Mouse (Mus musculus): ENCODE results near the gene Smarcd1. TPM values are rescaled to one million over a fixed set of nuclear protein-coding genes. Genes with fewer than 3 reads are reported as not detected.

Gene Smarcd1
- polyA plus RNA-seq, 1 experiment = 24.7 TPM

DNA sequence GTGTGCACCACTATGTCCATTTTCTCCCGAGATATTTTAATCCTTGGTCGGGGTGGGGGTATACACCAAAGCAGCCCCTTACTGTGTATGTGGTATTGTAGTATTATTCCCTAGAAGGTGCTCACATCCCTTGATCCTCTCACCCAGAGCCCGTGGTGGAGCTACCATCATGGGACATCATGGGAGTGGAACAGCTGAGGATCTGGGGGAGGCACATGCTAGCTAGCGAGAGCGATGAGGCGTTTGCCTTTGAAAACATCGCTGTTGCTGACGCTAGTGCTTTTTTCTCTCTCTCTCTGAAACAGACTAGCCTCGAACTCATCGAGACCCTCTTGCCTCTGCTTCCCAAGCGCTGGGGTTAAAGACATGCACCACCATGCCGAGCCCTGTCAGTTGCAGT, 14.9 kb downstream of the Smarcd1 start:
- no peak for DNase-seq (ENCODE audit: low read depth in 1 of 2, low spot score in 2 of 2)
- Histone ChIP-seq H3K36me3 (ENCODE audit: control insufficient read depth, insufficient read depth, low read length) (peaks cover 7% of the 10 kb centered on the region; the same call in 1 of the 2 replicates), H3K4me3 (ENCODE audit: extremely low read depth, insufficient read depth, insufficient read length) (no peak overlapping the region), H3K27me3 (ENCODE audit: control insufficient read depth, insufficient read depth, low read length) (no peaks in the 10 kb centered on the region), H3K4me1 (ENCODE audit: control insufficient read depth, insufficient read depth, insufficient read length) (no peaks in the 10 kb centered on the region), H3K27ac (ENCODE audit: insufficient read depth, low read length) (no peak overlapping the region)
- no peak for TF ChIP-seq CTCF (IDR thresholded peaks at IDR 0.05; ENCODE audit: extremely low read depth, insufficient read depth, insufficient read length, insufficient replicate concordance)
- no peak for TF ChIP-seq POLR2A (IDR thresholded peaks at IDR 0.05; ENCODE audit: low read depth, low read length)
- WGBS = 91% methylated on average over 12 of the region's 12 CpGs

DNA sequence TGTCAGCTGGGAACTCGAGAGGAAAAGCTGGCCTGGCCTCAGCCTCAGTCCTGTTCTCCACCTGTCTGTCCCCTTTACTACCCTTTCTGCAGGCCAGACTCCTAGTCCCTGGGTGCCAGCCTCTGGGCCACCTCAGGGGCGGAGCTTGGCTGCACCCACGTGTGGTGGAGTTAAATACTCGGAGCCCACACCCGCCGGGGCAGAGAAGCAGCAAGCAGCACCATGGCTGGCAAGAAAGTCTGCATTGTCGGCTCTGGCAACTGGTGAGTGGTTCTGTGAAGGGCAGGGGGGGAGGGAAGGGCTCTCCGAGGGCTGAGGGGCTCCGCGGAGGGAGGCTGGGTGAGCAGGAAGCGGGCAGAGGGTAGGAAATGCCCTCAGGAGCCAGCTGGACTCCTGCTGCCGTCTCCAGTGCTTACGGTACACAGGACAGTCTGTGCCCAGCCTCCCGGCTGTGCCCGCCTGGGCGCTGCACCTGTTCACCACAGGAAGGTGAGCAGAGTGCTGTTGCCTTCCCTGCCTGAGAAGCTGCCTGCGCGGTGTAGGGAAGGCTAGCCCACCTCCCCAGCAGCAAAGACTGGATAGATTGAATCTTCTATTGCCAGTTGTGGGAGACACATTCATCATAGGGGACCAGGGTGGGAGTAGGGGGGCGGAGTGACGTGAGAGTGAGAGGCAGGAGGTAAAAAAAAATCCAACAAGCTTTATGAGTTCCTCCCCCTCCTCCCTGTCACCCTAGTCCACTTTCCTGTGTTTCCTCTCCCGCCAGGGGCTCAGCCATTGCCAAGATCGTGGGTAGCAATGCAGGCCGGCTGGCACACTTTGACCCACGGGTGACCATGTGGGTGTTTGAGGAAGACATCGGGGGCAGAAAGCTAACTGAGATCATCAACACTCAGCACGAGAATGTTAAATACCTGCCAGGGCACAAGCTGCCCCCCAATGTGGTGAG, 15.7 kb downstream of the Smarcd1 start, which contains the start of gene Gpd1:
Gene Gpd1, plus strand, starts transcription at position 130 of the 949 bp plus-strand sequence.
- WGBS = 16% methylated on average over 26 of the region's 26 CpGs

DNA sequence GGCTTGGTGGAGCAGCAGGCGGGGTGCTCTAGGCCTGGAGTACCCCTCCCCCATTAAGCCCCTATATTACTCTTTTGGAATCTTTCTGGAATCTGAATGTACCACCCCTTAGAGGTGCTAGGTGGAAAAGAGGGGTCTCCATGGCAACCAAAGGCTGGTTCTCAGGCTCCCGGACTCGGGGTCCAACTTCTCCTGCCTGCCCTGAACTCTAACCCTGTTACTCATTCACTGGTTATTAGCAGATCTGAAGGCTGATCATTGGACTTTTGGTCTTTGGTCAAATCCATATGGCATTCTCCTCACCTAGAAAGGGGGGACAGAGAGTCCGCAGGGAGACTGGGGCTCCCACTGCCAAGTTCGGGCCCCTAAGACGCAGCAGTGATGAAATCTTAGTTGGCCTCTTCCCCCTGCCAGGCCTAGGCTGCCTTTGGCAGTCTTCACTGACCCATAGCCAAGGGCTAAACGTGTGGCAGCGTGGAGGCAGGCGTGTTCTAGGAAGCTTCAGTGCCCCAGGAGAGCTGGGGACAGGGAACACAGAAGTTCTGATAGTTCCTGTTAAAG, 16.6 kb downstream of the Smarcd1 start:
- 83% methylated on average over 9 of the region's 9 CpGs for WGBS
- DNase-seq (ENCODE audit: low read depth in 1 of 2, low spot score in 2 of 2) = no peak
- no peaks in the 10 kb centered on the region for H3K4me1 ChIP-seq (ENCODE audit: control insufficient read depth, insufficient read depth, insufficient read length)

More for the DNA sequence above, 15.7 kb downstream of the Smarcd1 start, which contains the start of gene Gpd1:
- H3K27ac ChIP-seq (ENCODE audit: insufficient read depth, low read length) = no peak within 1 kb of the TSS
- H3K27me3 ChIP-seq (ENCODE audit: control insufficient read depth, insufficient read depth, low read length) = no peaks in the 10 kb centered on the region
- H3K4me3 ChIP-seq (ENCODE audit: extremely low read depth, insufficient read depth, insufficient read length) = no peak within 1 kb of the TSS; the same call in 1 of the 2 replicates
- no peaks in the 10 kb centered on the region for H3K4me1 ChIP-seq (ENCODE audit: control insufficient read depth, insufficient read depth, insufficient read length)
- TF ChIP-seq CTCF (IDR thresholded peaks at IDR 0.05; ENCODE audit: extremely low read depth, insufficient read depth, insufficient read length, insufficient replicate concordance) = no peak
- TF ChIP-seq POLR2A (IDR thresholded peaks at IDR 0.05; ENCODE audit: low read depth, low read length) = no peak
- H3K36me3 ChIP-seq (ENCODE audit: control insufficient read depth, insufficient read depth, low read length) = peaks cover under 1% of the 10 kb centered on the region; the same call in 1 of the 2 replicates
- no peak for DNase-seq (ENCODE audit: low read depth in 1 of 2, low spot score in 2 of 2)

DNA sequence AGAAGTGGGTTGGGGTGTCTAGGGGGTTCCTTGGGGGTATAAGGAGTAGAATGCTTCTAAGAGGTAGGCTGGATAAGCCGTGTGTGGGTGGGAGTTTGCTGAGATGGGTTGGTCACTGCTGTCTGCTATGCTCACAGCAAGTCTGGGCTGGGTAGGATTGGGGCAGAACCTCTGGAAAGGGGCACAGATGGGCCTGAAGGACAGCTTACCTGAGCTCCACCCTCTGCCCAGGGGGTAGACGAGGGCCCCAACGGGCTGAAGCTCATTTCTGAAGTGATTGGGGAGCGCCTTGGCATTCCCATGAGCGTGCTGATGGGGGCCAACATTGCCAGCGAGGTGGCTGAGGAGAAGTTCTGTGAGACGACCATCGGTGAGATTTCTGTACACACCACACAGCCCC, 17.9 kb downstream of the Smarcd1 start:
- no peak overlapping the region for H3K4me3 ChIP-seq (ENCODE audit: extremely low read depth, insufficient read depth, insufficient read length)
- no peaks in the 10 kb centered on the region for H3K36me3 ChIP-seq (ENCODE audit: control insufficient read depth, insufficient read depth, low read length)
- H3K27me3 ChIP-seq (ENCODE audit: control insufficient read depth, insufficient read depth, low read length) = no peaks in the 10 kb centered on the region
- H3K4me1 ChIP-seq (ENCODE audit: control insufficient read depth, insufficient read depth, insufficient read length) = peaks cover 8% of the 10 kb centered on the region; the same call in 1 of the 2 replicates
- no peak for DNase-seq (ENCODE audit: low read depth in 1 of 2, low spot score in 2 of 2)
- 86% methylated on average over 8 of the region's 8 CpGs for WGBS
- TF ChIP-seq POLR2A (IDR thresholded peaks at IDR 0.05; ENCODE audit: low read depth, low read length) (no peak), CTCF (IDR thresholded peaks at IDR 0.05; ENCODE audit: extremely low read depth, insufficient read depth, insufficient read length, insufficient replicate concordance) (no peak)
- no peak overlapping the region for H3K27ac ChIP-seq (ENCODE audit: insufficient read depth, low read length)

More for the DNA sequence above, 16.6 kb downstream of the Smarcd1 start:
- no peak overlapping the region for H3K4me3 ChIP-seq (ENCODE audit: extremely low read depth, insufficient read depth, insufficient read length)
- no peak for TF ChIP-seq CTCF (IDR thresholded peaks at IDR 0.05; ENCODE audit: extremely low read depth, insufficient read depth, insufficient read length, insufficient replicate concordance)
- no peak for TF ChIP-seq POLR2A (IDR thresholded peaks at IDR 0.05; ENCODE audit: low read depth, low read length)
- H3K36me3 ChIP-seq (ENCODE audit: control insufficient read depth, insufficient read depth, low read length) = no peaks in the 10 kb centered on the region
- no peak overlapping the region for H3K27ac ChIP-seq (ENCODE audit: insufficient read depth, low read length)
- no peaks in the 10 kb centered on the region for H3K27me3 ChIP-seq (ENCODE audit: control insufficient read depth, insufficient read depth, low read length)

DNA sequence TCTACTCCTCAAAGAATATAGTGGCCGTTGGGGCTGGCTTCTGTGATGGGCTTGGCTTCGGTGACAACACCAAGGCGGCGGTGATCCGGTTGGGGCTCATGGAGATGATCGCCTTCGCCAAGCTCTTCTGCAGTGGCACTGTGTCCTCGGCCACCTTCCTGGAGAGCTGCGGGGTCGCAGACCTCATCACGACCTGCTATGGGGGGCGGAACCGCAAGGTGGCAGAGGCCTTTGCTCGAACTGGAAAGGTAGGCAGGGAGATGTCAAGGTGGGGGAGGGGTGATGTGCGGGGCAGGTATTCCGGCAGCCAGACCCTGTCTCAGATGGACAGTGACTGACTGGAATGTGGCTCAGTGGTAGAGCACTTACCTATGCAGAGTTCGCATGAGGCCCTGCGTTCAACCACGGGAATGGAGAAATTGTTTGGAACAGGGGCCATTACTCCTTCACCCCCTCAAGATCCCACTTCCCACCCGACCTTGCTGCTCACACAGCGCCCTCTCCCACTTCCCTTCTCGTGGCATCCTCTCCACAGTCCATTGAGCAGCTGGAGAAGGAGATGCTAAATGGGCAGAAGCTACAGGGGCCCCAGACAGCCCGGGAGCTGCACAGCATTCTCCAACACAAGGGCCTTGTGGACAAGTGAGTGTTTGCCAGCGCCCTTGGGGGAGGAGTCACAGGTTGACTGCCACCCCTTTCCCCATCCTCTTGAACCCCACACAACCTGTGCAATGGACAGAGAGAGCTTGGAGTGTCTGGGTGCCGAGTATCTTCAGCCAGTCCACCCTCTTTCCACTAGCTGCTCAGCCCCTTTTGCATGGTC, 20.2 kb downstream of the Smarcd1 start:
- no peak for DNase-seq (ENCODE audit: low read depth in 1 of 2, low spot score in 2 of 2)
- H3K27me3 ChIP-seq (ENCODE audit: control insufficient read depth, insufficient read depth, low read length) = no peaks in the 10 kb centered on the region
- H3K36me3 ChIP-seq (ENCODE audit: control insufficient read depth, insufficient read depth, low read length) = no peaks in the 10 kb centered on the region
- TF ChIP-seq POLR2A (IDR thresholded peaks at IDR 0.05; ENCODE audit: low read depth, low read length) (no peak), CTCF (IDR thresholded peaks at IDR 0.05; ENCODE audit: extremely low read depth, insufficient read depth, insufficient read length, insufficient replicate concordance) (no peak)
- peaks cover 8% of the 10 kb centered on the region; the same call in 1 of the 2 replicates for H3K4me1 ChIP-seq (ENCODE audit: control insufficient read depth, insufficient read depth, insufficient read length)
- no peak overlapping the region for H3K27ac ChIP-seq (ENCODE audit: insufficient read depth, low read length)
- H3K4me3 ChIP-seq (ENCODE audit: extremely low read depth, insufficient read depth, insufficient read length) = no peak overlapping the region
- 83% methylated on average over 25 of the region's 25 CpGs for WGBS

DNA sequence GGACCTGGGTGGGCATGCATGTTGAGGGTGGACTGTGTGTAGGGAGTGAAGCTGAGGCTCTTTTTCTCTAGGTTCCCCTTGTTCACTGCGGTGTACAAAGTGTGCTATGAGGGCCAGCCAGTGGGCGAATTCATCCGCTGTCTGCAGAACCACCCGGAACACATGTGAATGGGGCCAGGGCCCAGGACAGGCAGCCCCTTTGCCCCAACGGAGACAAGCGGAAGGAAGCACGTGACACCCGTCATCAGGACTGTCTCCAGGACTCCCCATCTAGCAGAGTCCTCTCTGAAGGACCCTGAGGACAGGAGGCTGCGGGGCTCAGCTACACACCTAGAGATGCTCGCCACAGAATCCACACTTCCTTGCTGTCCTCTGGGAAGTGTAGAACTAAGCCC, 21.2 kb downstream of the Smarcd1 start:
- 55% methylated on average over 10 of the region's 10 CpGs for WGBS
- peak overlapping the region; percentile 59 for H3K27ac ChIP-seq (ENCODE audit: insufficient read depth, low read length)

More for the DNA sequence above, 21.2 kb downstream of the Smarcd1 start:
- Histone ChIP-seq H3K4me1 (ENCODE audit: control insufficient read depth, insufficient read depth, insufficient read length) (peaks cover 8% of the 10 kb centered on the region; the same call in 1 of the 2 replicates), H3K36me3 (ENCODE audit: control insufficient read depth, insufficient read depth, low read length) (peaks cover under 1% of the 10 kb centered on the region), H3K27me3 (ENCODE audit: control insufficient read depth, insufficient read depth, low read length) (no peaks in the 10 kb centered on the region), H3K4me3 (ENCODE audit: extremely low read depth, insufficient read depth, insufficient read length) (no peak overlapping the region)
- TF ChIP-seq CTCF (IDR thresholded peaks at IDR 0.05; ENCODE audit: extremely low read depth, insufficient read depth, insufficient read length, insufficient replicate concordance) (no peak), POLR2A (IDR thresholded peaks at IDR 0.05; ENCODE audit: low read depth, low read length) (no peak)
- DNase-seq (ENCODE audit: low read depth in 1 of 2, low spot score in 2 of 2) = no peak

Data from spleen, adult 2 months (tissue).